Mouse (Mus musculus): ENCODE data around the gene Esr1. TPM values are rescaled to one million over a fixed set of nuclear protein-coding genes. Genes with fewer than 3 reads are reported as not detected.
"Not testable (repeated sequence)": the region's sequence is repeated elsewhere in the genome, so short reads cannot be mapped to it uniquely, and the experiment has no call there.

The Esr1 gene
- polyA plus RNA-seq, 1 experiment from 2014 or later = 0.24 TPM

DNA sequence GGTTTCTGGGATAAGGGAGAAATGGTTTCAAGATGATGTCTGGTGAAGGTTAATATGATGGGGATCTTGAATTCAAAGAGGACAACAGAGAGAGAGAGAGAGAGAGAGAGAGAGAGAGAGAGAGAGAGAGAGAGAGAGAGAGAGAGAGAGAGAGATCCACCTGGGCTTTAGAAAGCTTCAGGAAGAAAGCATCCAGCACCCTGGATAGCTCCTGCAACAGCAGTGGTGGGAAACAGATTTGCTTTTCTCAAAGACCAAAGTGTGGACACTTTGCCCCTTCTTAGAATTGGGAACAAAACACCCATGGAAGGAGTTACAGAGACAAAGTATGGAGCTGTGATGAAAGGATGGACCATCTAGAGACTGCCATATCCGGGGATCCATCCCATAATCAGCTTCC lies 139.7 kb downstream of the Esr1 start:
- not testable (repeated sequence) for H3K9ac ChIP-seq (replicated peaks; ENCODE audit: low read depth, low read length); H3K27ac ChIP-seq (ENCODE audit: low read length); H3K36me3 ChIP-seq (ENCODE audit: control insufficient read depth, insufficient read depth); H3K27me3 ChIP-seq (replicated peaks; ENCODE audit: control insufficient read depth, insufficient read depth, low read length); H3K4me2 ChIP-seq (ENCODE audit: low read length); H3K4me3 ChIP-seq (replicated peaks; ENCODE audit: low read length); ATAC-seq; H3K4me1 ChIP-seq (replicated peaks; ENCODE audit: control insufficient read depth, insufficient read depth, low read length); H3K9me3 ChIP-seq (ENCODE audit: control insufficient read depth, low read length)
- 57% methylated on average over 1 of the region's 1 CpGs for WGBS

DNA sequence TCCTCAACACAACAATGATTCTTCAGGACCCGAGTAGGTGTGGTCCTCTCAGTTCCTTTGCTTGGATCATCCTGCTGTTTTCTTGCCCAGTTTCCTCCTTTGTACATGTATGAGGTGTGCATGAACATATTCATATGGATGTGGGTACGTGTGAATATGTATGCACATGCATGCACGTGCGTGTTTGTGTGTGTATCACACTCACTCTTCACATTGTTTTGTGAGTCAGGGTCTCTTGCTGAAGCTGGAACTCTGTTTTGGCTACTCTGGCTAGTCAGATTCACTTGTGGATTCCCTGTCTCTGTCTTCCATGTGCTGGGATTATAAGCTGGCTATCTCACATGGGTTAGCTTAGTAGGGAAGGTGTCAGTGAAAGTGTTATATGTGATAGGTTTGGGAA lies 141.6 kb downstream of the Esr1 start:
- Histone ChIP-seq H3K4me3 (replicated peaks; ENCODE audit: low read length) (no peak overlapping the region), H3K36me3 (ENCODE audit: control insufficient read depth, insufficient read depth) (no peaks in the 10 kb centered on the region), H3K9ac (replicated peaks; ENCODE audit: low read depth, low read length) (no peak overlapping the region), H3K27ac (ENCODE audit: low read length) (no peak overlapping the region), H3K4me2 (ENCODE audit: low read length) (no peak overlapping the region), H3K9me3 (ENCODE audit: control insufficient read depth, low read length) (no peaks in the 10 kb centered on the region), H3K27me3 (replicated peaks; ENCODE audit: control insufficient read depth, insufficient read depth, low read length) (no peaks in the 10 kb centered on the region), H3K4me1 (replicated peaks; ENCODE audit: control insufficient read depth, insufficient read depth, low read length) (no peaks in the 10 kb centered on the region)
- 88% methylated on average over 4 of the region's 4 CpGs for WGBS
- ATAC-seq = no peak

DNA sequence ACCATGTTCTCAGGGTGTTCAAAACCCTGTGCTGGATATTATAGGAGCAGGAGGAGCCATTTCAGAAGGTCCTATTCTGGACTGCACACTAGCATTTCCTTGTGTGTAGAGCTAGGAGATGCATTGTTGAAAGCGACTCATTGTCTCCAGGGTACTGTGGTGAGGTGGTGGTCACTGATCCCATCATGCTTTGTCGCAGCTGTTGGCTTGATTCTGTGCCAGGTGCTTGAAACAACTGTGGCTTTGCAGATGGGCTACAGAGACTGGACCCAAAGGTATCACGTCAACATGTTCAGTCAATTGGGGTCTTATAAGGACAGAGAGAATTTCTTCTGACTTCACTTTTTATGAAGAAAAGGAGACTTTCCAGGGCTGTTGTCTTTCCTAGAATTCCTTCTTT lies 164.1 kb downstream of the Esr1 start:
- no peaks in the 10 kb centered on the region for H3K4me1 ChIP-seq (replicated peaks; ENCODE audit: control insufficient read depth, insufficient read depth, low read length)
- no peak overlapping the region for H3K9ac ChIP-seq (replicated peaks; ENCODE audit: low read depth, low read length)
- no peaks in the 10 kb centered on the region for H3K9me3 ChIP-seq (ENCODE audit: control insufficient read depth, low read length)
- 85% methylated on average over 3 of the region's 3 CpGs for WGBS
- ATAC-seq = no peak
- H3K27me3 ChIP-seq (replicated peaks; ENCODE audit: control insufficient read depth, insufficient read depth, low read length) = no peaks in the 10 kb centered on the region
- H3K4me3 ChIP-seq (replicated peaks; ENCODE audit: low read length) = no peak overlapping the region
- no peak overlapping the region for H3K27ac ChIP-seq (ENCODE audit: low read length)
- H3K4me2 ChIP-seq (ENCODE audit: low read length) = no peak overlapping the region
- H3K36me3 ChIP-seq (ENCODE audit: control insufficient read depth, insufficient read depth) = no peaks in the 10 kb centered on the region

GRCm38 (mm10) chr10:4776007-4776713 lies 164.8 kb downstream of the Esr1 start:
- no peak for ATAC-seq
- H3K9me3 ChIP-seq (ENCODE audit: control insufficient read depth, low read length) = no peaks in the 10 kb centered on the region
- no peaks in the 10 kb centered on the region for H3K36me3 ChIP-seq (ENCODE audit: control insufficient read depth, insufficient read depth)
- H3K27ac ChIP-seq (ENCODE audit: low read length) = no peak overlapping the region
- 75% methylated on average over 6 of the region's 6 CpGs for WGBS
- no peaks in the 10 kb centered on the region for H3K27me3 ChIP-seq (replicated peaks; ENCODE audit: control insufficient read depth, insufficient read depth, low read length)
- H3K4me1 ChIP-seq (replicated peaks; ENCODE audit: control insufficient read depth, insufficient read depth, low read length) = no peaks in the 10 kb centered on the region
- H3K4me3 ChIP-seq (replicated peaks; ENCODE audit: low read length) = no peak overlapping the region
- H3K9ac ChIP-seq (replicated peaks; ENCODE audit: low read depth, low read length) = no peak overlapping the region
- no peak overlapping the region for H3K4me2 ChIP-seq (ENCODE audit: low read length)

DNA sequence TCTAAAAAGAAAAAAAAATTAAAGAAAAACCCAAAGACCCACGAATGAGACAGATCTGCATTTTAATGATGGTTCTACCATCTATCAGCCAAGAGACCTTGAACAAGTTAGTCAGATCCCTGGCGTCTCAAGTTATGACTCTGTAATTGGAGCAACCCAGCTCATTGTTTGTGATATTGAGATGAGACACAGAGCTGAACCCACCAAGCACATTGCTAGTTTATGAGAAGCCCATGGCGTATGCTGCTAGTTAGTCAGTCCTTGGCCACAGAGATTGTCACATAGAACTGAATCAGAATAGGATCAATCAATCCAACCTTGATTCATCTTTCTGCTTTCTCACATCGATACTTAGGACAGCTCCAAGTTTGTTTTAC lies 165.3 kb downstream of the Esr1 start:
- Histone ChIP-seq H3K27me3 (replicated peaks; ENCODE audit: control insufficient read depth, insufficient read depth, low read length) (no peaks in the 10 kb centered on the region), H3K9me3 (ENCODE audit: control insufficient read depth, low read length) (no peaks in the 10 kb centered on the region), H3K9ac (replicated peaks; ENCODE audit: low read depth, low read length) (no peak overlapping the region), H3K27ac (ENCODE audit: low read length) (no peak overlapping the region), H3K4me1 (replicated peaks; ENCODE audit: control insufficient read depth, insufficient read depth, low read length) (no peaks in the 10 kb centered on the region), H3K4me3 (replicated peaks; ENCODE audit: low read length) (no peak overlapping the region), H3K36me3 (ENCODE audit: control insufficient read depth, insufficient read depth) (no peaks in the 10 kb centered on the region), H3K4me2 (ENCODE audit: low read length) (no peak overlapping the region)
- 89% methylated on average over 4 of the region's 4 CpGs for WGBS
- ATAC-seq = no peak

DNA sequence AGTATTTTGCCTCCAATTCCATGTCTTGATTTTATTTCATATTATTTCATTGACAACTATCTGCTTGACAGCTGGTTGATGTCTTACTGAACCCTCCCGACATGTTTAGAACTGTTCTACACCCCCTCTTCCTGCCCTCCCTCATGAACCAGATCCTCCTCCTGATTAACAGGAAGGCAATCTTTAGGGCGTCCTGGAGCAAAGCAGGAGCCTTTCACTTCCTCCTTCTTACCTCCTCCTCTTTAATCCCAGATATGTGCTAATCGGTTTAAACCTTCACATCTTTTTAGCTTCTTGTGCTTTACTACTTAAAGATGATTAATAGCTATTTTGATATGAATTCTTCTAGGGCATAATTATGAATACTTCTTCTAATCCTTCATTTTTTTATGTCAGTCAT lies 166.6 kb downstream of the Esr1 start:
- no peak overlapping the region for H3K27ac ChIP-seq (ENCODE audit: low read length)
- ATAC-seq = no peak
- no peaks in the 10 kb centered on the region for H3K4me1 ChIP-seq (replicated peaks; ENCODE audit: control insufficient read depth, insufficient read depth, low read length)
- H3K9me3 ChIP-seq (ENCODE audit: control insufficient read depth, low read length) = no peaks in the 10 kb centered on the region
- no peaks in the 10 kb centered on the region for H3K27me3 ChIP-seq (replicated peaks; ENCODE audit: control insufficient read depth, insufficient read depth, low read length)
- WGBS = 66% methylated on average over 3 of the region's 3 CpGs
- no peak overlapping the region for H3K9ac ChIP-seq (replicated peaks; ENCODE audit: low read depth, low read length)
- H3K36me3 ChIP-seq (ENCODE audit: control insufficient read depth, insufficient read depth) = no peaks in the 10 kb centered on the region
- no peak overlapping the region for H3K4me2 ChIP-seq (ENCODE audit: low read length)
- no peak overlapping the region for H3K4me3 ChIP-seq (replicated peaks; ENCODE audit: low read length)

DNA sequence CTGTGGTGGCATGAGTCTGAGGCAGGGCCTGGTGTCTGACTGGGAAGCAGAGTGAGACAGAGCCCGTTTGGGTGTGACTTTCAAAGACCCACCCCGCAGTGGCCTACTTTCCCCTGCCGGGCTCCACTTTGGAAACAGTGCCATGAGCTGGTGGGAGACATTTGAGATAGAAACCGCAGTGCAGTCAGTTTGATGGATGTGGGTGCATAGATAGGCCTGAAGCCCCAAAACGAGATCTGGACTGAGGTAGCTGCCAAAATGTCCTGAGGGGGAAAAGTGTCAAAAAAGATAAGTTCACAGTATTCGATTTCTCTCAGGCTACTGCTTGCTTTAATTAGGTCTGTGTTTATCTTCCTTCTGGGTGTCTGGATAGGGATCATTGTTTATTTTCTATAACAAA lies 169.5 kb downstream of the Esr1 start:
- Histone ChIP-seq H3K9ac (replicated peaks; ENCODE audit: low read depth, low read length) (no peak overlapping the region), H3K9me3 (ENCODE audit: control insufficient read depth, low read length) (no peaks in the 10 kb centered on the region), H3K36me3 (ENCODE audit: control insufficient read depth, insufficient read depth) (no peaks in the 10 kb centered on the region), H3K4me2 (ENCODE audit: low read length) (no peak overlapping the region), H3K27ac (ENCODE audit: low read length) (no peak overlapping the region), H3K4me1 (replicated peaks; ENCODE audit: control insufficient read depth, insufficient read depth, low read length) (no peaks in the 10 kb centered on the region), H3K27me3 (replicated peaks; ENCODE audit: control insufficient read depth, insufficient read depth, low read length) (no peaks in the 10 kb centered on the region), H3K4me3 (replicated peaks; ENCODE audit: low read length) (no peak overlapping the region)
- 73% methylated on average over 6 of the region's 6 CpGs for whole genome bisulfite sequencing
- ATAC-seq = no peak

- Histone ChIP-seq H3K27ac (ENCODE audit: low read length) (no peak overlapping the region), H3K4me3 (replicated peaks; ENCODE audit: low read length) (no peak overlapping the region), H3K36me3 (ENCODE audit: control insufficient read depth, insufficient read depth) (no peaks in the 10 kb centered on the region), H3K27me3 (replicated peaks; ENCODE audit: control insufficient read depth, insufficient read depth, low read length) (no peaks in the 10 kb centered on the region), H3K4me2 (ENCODE audit: low read length) (no peak overlapping the region), H3K9ac (replicated peaks; ENCODE audit: low read depth, low read length) (no peak overlapping the region), H3K4me1 (replicated peaks; ENCODE audit: control insufficient read depth, insufficient read depth, low read length) (no peaks in the 10 kb centered on the region), H3K9me3 (ENCODE audit: control insufficient read depth, low read length) (no peaks in the 10 kb centered on the region)
- 89% methylated on average over 5 of the region's 5 CpGs for WGBS
- no peak for ATAC-seq
These were observed 175.7 kb downstream of the Esr1 start for GRCm38 (mm10) chr10:4787003-4787628.

- Histone ChIP-seq H3K27me3 (replicated peaks; ENCODE audit: control insufficient read depth, insufficient read depth, low read length) (no peaks in the 10 kb centered on the region), H3K4me1 (replicated peaks; ENCODE audit: control insufficient read depth, insufficient read depth, low read length) (no peaks in the 10 kb centered on the region), H3K27ac (ENCODE audit: low read length) (no peak overlapping the region), H3K9me3 (ENCODE audit: control insufficient read depth, low read length) (no peaks in the 10 kb centered on the region), H3K4me2 (ENCODE audit: low read length) (no peak overlapping the region), H3K4me3 (replicated peaks; ENCODE audit: low read length) (no peak overlapping the region), H3K36me3 (ENCODE audit: control insufficient read depth, insufficient read depth) (no peaks in the 10 kb centered on the region), H3K9ac (replicated peaks; ENCODE audit: low read depth, low read length) (no peak overlapping the region)
- 68% methylated on average over 3 of the region's 3 CpGs for WGBS
- no peak for ATAC-seq
These were observed 186.9 kb downstream of the Esr1 start for GRCm38 (mm10) chr10:4798268-4798808.

Measured in forebrain, embryonic 16.5 days (tissue).